Mouse (Mus musculus) E14TG2a.4 (cell line): Measurements from ENCODE around the gene Mtmr6.

Experiments
- H3K27me3 ChIP-seq: 2 replicates; pipeline ENCODE4 v1.6.1; 2014; ENCODE audit warnings: low read length, control low read depth; ENCODE audit not compliant: insufficient read depth
- H3K36me3 ChIP-seq: 2 replicates; pipeline ENCODE4 v1.6.1; 2014; ENCODE audit warnings: low read length, control low read depth; ENCODE audit not compliant: insufficient read depth
- H3K4me1 ChIP-seq: replicated peaks from 2 replicates; pipeline ENCODE4 v1.6.1; 2014; ENCODE audit warnings: low read depth, low read length, control low read depth
- H3K4me3 ChIP-seq: replicated peaks from 2 replicates; pipeline ENCODE4 v1.5.1; 2014; ENCODE audit warnings: mild to moderate bottlenecking, low read length
- H3K9me3 ChIP-seq: 2 replicates; pipeline ENCODE4 v1.6.1; 2014; ENCODE audit warnings: low read length, control low read depth
- CTCF ChIP-seq: conservative IDR thresholded peaks from 2 replicates; pipeline ENCODE4 v1.5.1; 2014; ENCODE audit warnings: low read length
- NANOG ChIP-seq: IDR thresholded peaks from 2 replicates; pipeline ENCODE4 v1.6.1; 2014; ENCODE audit warnings: borderline replicate concordance, low read length, mixed read lengths
- POU5F1 ChIP-seq: IDR thresholded peaks from 2 replicates; pipeline ENCODE4 v1.6.1; 2014; ENCODE audit warnings: low read length, borderline replicate concordance

The Mtmr6 gene

DNA sequence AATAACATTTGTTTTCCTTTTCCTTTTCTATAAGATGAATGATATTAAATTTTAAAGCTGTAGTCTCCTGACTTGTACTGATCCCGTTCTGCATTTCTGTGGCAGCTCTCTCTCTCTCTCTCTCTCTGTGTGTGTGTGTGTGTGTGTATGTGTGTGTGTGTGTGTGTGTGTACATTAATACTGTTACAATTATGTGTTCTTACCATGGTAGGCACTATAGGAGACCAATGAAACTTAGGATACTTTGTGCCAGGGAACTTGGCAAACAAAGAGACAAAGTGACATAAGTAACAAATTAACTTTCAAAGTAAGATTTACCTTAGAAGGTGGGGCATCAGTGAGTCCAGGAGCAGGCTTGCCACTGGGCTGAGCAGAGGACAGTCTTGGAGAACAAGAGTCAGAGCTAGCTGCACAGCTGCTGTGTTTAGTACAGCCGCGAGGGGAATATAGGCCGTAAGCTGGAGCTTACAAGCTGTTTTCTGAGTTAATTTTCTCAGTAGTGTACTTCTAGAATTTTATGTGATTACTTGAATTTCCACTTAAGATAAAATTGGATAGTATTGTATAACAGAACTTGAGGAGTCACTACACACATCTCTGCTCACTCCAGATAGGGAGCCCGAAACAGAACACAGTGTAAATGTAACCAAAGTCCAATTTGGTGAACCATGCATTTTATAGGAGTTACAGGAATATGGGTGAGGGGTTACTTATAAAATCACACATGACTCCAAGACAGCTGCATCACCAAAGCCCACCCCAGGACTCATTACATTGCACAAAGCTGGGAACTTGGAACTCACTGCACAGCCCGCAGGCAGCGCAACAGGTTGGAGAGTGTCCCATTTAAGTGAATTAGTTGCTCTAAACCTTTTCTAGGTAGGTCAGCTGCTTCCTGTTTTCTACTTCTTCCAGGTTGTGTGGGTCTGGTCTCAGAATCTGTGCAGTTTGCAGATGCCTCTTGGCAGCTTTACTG, 10.6 kb downstream of the Mtmr6 start:
- no peak overlapping the region for H3K4me3 ChIP-seq

GRCm38 (mm10) chr14:60286194-60286863, 21.3 kb downstream of the Mtmr6 start:
- Histone ChIP-seq H3K27me3 (no peaks in the 10 kb centered on the region), H3K9me3 (no peaks in the 10 kb centered on the region), H3K36me3 (peaks cover 7% of the 10 kb centered on the region; the same call in 1 of the 2 replicates), H3K4me3 (no peak overlapping the region), H3K4me1 (no peaks in the 10 kb centered on the region)
- TF ChIP-seq POU5F1: no peak
- no peak for TF ChIP-seq NANOG
- TF ChIP-seq CTCF: no peak

More for the DNA sequence above, 10.6 kb downstream of the Mtmr6 start:
- Histone ChIP-seq H3K36me3 (no peaks in the 10 kb centered on the region), H3K4me1 (peaks cover 4% of the 10 kb centered on the region), H3K27me3 (no peaks in the 10 kb centered on the region), H3K9me3 (no peaks in the 10 kb centered on the region)
- no peak for TF ChIP-seq POU5F1
- no peak for TF ChIP-seq NANOG
- TF ChIP-seq CTCF: no peak

DNA sequence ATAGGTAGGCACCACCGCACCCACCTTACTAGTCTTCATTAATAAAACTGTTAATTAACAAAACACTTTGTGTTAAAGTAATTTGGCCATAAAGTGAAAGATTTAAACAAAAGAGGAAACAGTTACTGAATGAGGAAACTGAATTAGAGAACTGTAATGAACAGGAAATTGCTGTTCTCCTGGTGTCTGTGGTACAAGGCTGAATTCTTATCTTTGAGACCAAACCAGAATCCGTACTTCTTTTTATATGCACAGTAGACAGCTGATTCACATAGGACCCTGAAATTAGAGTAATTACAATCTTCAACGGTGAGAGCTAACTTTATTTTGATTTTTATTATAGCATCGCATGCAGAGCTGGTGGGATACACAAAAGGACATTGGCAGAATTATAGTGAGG, 25.3 kb downstream of the Mtmr6 start:
- Histone ChIP-seq H3K36me3 (peaks cover 10% of the 10 kb centered on the region; the same call in 1 of the 2 replicates), H3K9me3 (no peaks in the 10 kb centered on the region), H3K27me3 (no peaks in the 10 kb centered on the region), H3K4me1 (no peaks in the 10 kb centered on the region), H3K4me3 (no peak overlapping the region)
- TF ChIP-seq POU5F1 (no peak), CTCF (no peak), NANOG (no peak)

GRCm38 (mm10) chr14:60295531-60295930, 30.5 kb downstream of the Mtmr6 start:
- peaks cover 19% of the 10 kb centered on the region; the same call in 1 of the 2 replicates for H3K36me3 ChIP-seq
- H3K4me3 ChIP-seq: no peak overlapping the region
- TF ChIP-seq POU5F1: no peak
- no peaks in the 10 kb centered on the region; the same call in 1 of the 2 replicates for H3K4me1 ChIP-seq
- no peaks in the 10 kb centered on the region for H3K9me3 ChIP-seq
- H3K27me3 ChIP-seq: no peaks in the 10 kb centered on the region

GRCm38 (mm10) chr14:60300224-60300991, 35.4 kb downstream of the Mtmr6 start:
- Histone ChIP-seq H3K36me3 (peaks cover 22% of the 10 kb centered on the region; the same call in 1 of the 2 replicates), H3K4me1 (no peaks in the 10 kb centered on the region; the same call in 1 of the 2 replicates), H3K27me3 (no peaks in the 10 kb centered on the region), H3K4me3 (no peak overlapping the region), H3K9me3 (0 out of 2 replicates have a peak, but pooled peaks cover 7% of the 10 kb centered on the region)
- TF ChIP-seq CTCF (no peak), POU5F1 (no peak), NANOG (no peak)

GRCm38 (mm10) chr14:60301024-60301423, 36.0 kb downstream of the Mtmr6 start:
- 0 out of 2 replicates have a peak, but pooled peaks cover 7% of the 10 kb centered on the region for H3K9me3 ChIP-seq
- no peak for TF ChIP-seq POU5F1
- no peak for TF ChIP-seq CTCF
- no peaks in the 10 kb centered on the region; the same call in 1 of the 2 replicates for H3K4me1 ChIP-seq
- no peaks in the 10 kb centered on the region for H3K27me3 ChIP-seq
- no peak overlapping the region for H3K4me3 ChIP-seq
- peaks cover 22% of the 10 kb centered on the region; the same call in 1 of the 2 replicates for H3K36me3 ChIP-seq

DNA sequence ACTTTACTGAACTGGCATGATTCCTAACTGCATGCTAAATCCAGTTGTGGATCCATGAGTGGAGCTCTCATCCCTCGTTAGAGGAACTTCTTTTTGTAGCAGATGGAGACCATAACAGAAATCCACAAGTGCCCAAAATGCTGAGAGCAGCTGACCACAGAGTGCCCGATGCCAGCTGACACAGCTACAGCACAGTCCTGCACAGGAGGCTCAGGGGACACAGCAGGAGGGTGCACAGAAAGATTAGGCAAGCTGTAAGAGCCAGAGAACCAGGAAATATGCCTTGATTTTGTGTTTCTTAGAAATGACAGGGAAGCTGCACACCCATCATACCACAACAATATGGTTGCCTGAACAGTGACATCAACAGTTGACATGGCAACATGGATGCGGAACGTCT, 37.4 kb downstream of the Mtmr6 start:
- TF ChIP-seq POU5F1 (no peak), CTCF (no peak), NANOG (no peak)
- peaks cover 16% of the 10 kb centered on the region; the same call in 1 of the 2 replicates for H3K36me3 ChIP-seq
- H3K4me1 ChIP-seq: no peaks in the 10 kb centered on the region; the same call in 1 of the 2 replicates
- no peak overlapping the region for H3K4me3 ChIP-seq
- 0 out of 2 replicates have a peak, but pooled peaks cover 7% of the 10 kb centered on the region for H3K9me3 ChIP-seq
- H3K27me3 ChIP-seq: no peaks in the 10 kb centered on the region
